Mouse (Mus musculus) embryonic facial prominence, embryonic 10.5 days (tissue): Measurements from ENCODE around the gene Rxfp2. TPM values are rescaled to one million over a fixed set of nuclear protein-coding genes. Genes with fewer than 3 reads are reported as not detected.
A peak's percentile ranks its signal among the peaks of the same experiment; 100 is the strongest.

Experiments used
- DNase-seq: peaks from one replicate; pipeline ENCODE4 v3.0.0-alpha.2; 2017; ENCODE audit warnings: low spot score
- H3K27ac ChIP-seq: fragments of 300-500 bp; sonication (generic); replicated peaks from 2 replicates; pipeline ENCODE4 v1.5.1; 2016; ENCODE audit warnings: mild to moderate bottlenecking
- H3K27me3 ChIP-seq: fragments of 300-500 bp; sonication (generic); replicated peaks from 2 replicates; pipeline ENCODE4 v1.6.1; 2016; ENCODE audit warnings: low read depth, mild to moderate bottlenecking; ENCODE audit not compliant: poor library complexity, severe bottlenecking
- H3K36me3 ChIP-seq: fragments of 300-500 bp; sonication (generic); replicated peaks from 2 replicates; pipeline ENCODE4 v1.6.1; 2016; ENCODE audit warnings: mild to moderate bottlenecking, moderate library complexity
- H3K4me1 ChIP-seq: fragments of 300-500 bp; sonication (generic); 2 replicates; pipeline ENCODE4 v1.6.1; 2016
- H3K4me3 ChIP-seq: fragments of 300-500 bp; sonication (generic); 2 replicates; pipeline ENCODE4 v1.5.1; 2016; ENCODE audit warnings: mild to moderate bottlenecking, moderate library complexity
- H3K9me3 ChIP-seq: fragments of 300-500 bp; sonication (generic); 2 replicates; pipeline ENCODE4 v1.6.1; 2016; ENCODE audit warnings: mild to moderate bottlenecking
- WGBS: fragments of 180-500 bp; shearing (Covaris S2); methylation state at CpG from one replicate; pipeline ENCODE4 v1.1.7; 2016; 5-methylcytosine and 5-hydroxymethylcytosine counted together
- polyA plus RNA-seq: library from polyadenylated mRNA; unstranded; fragments of >200 nt; fragmentation: Nextera tagmentation; extraction: Ambion mirVana; gene quantifications from 2 replicates; pipeline ENCODE4 v1.2.1, GENCODE M21; 2016

Rxfp2 gene
- polyA plus RNA-seq, 1 experiment from 2014 or later, result 0.41 TPM

DNA sequence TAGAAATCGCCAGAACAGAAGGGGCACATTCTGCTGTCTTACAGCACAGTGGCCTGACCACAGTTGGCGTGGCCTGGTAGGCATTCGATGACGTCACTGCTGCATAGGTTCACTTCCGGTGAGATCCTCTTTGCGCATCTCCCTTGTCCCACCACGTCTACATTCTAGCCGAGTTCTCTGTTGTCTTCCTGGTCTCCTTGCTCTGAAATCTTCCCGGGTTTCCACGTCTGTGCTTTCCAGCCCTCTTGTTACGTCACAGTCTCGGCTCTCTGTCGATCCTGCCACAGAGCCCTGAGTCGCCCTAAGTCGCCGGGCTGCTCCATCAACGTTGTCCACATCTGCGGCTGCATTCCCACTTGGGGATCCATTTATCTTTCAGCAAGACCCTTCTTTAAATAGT is 4.1 kb downstream of the Rxfp2 start:
- no peak for DNase-seq
- H3K27me3 ChIP-seq, result no peaks in the 10 kb centered on the region
- H3K9me3 ChIP-seq, result peaks cover 3% of the 10 kb centered on the region; the same call in 1 of the 2 replicates
- H3K27ac ChIP-seq, result no peak overlapping the region
- no peak overlapping the region for H3K4me3 ChIP-seq
- WGBS, result 89% methylated on average over 18 of the region's 18 CpGs
- H3K4me1 ChIP-seq, result peaks cover 12% of the 10 kb centered on the region; the same call in 1 of the 2 replicates
- H3K36me3 ChIP-seq, result no peaks in the 10 kb centered on the region

GRCm38 (mm10) chr5:150023476-150023875 is 5.0 kb downstream of the Rxfp2 start:
- Histone ChIP-seq H3K27me3 (no peaks in the 10 kb centered on the region), H3K4me3 (no peak overlapping the region), H3K9me3 (peaks cover 3% of the 10 kb centered on the region; the same call in 1 of the 2 replicates), H3K36me3 (no peaks in the 10 kb centered on the region), H3K4me1 (peaks cover 11% of the 10 kb centered on the region; the same call in 1 of the 2 replicates), H3K27ac (no peak overlapping the region)
- 91% methylated on average over 6 of the region's 6 CpGs for WGBS
- DNase-seq, result no peak

DNA sequence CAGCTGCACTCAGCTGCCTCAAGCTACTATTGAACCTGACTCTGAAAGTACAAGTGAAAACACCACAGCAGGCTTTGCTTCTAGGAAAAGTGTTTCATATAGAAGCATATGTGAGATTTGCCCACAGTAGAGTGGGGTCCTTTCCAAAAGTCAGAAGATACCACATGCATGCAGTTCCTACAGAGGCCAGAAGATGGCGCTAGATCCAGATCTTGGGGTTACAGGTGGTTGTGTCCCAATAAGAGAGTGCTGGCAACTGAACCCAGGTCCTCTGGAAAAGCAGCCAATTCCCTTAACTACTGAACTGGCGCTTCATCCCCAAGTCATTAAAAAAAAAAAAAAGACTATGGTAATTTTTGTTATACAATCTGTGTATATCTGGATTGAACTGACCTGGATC is 5.7 kb downstream of the Rxfp2 start:
- no peaks in the 10 kb centered on the region for H3K27me3 ChIP-seq
- DNase-seq, result no peak
- H3K27ac ChIP-seq, result no peak overlapping the region
- 75% methylated on average over 2 of the region's 2 CpGs for WGBS
- peaks cover 5% of the 10 kb centered on the region; the same call in 1 of the 2 replicates for H3K4me1 ChIP-seq
- H3K9me3 ChIP-seq, result peaks cover 3% of the 10 kb centered on the region; the same call in 1 of the 2 replicates
- no peaks in the 10 kb centered on the region for H3K36me3 ChIP-seq
- H3K4me3 ChIP-seq, result no peak overlapping the region

GRCm38 (mm10) chr5:150024901-150025300 is 6.4 kb downstream of the Rxfp2 start:
- Histone ChIP-seq H3K9me3 (peaks cover 3% of the 10 kb centered on the region; the same call in 1 of the 2 replicates), H3K27me3 (no peaks in the 10 kb centered on the region), H3K4me3 (no peak overlapping the region), H3K4me1 (peaks cover 5% of the 10 kb centered on the region; the same call in 1 of the 2 replicates), H3K27ac (no peak overlapping the region), H3K36me3 (no peaks in the 10 kb centered on the region)
- no peak for DNase-seq
- 94% methylated on average over 14 of the region's 14 CpGs for WGBS

- Histone ChIP-seq H3K4me1 (peaks cover 5% of the 10 kb centered on the region; the same call in 1 of the 2 replicates), H3K4me3 (no peak overlapping the region), H3K9me3 (peaks cover 3% of the 10 kb centered on the region; the same call in 1 of the 2 replicates), H3K27ac (no peak overlapping the region), H3K27me3 (no peaks in the 10 kb centered on the region), H3K36me3 (no peaks in the 10 kb centered on the region)
- no peak for DNase-seq
- WGBS, result 89% methylated on average over 15 of the region's 15 CpGs
Observed at GRCm38 (mm10) chr5:150025326-150025725, 6.9 kb downstream of the Rxfp2 start.

DNA sequence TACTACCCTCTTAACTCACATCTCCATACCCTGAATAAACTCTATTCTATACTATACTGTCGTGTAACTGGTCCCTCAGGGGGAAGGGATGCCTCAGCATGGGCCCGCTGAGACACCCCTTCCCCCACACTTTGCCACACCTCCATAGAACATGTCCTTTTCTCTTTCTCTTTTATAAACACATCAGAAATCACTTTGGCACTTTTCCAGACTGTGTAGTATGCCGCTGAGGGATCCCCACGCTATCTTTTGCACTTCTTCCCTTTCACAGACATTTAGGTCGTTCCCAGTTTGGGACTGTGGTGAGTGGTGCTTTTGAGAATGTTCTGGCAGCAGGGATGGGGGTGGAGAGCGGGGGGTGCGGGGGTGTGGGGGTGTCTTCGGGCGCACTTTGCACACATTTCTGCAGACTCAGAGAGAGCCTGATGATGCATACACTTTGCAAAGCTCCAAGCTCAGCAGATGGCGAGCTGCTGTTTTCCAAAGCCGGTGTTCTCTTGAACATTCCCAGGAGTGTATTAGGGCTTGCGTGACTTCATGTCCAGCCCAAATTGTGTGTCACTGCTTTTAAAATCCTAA is 8.1 kb downstream of the Rxfp2 start:
- Histone ChIP-seq H3K4me1 (peaks cover 10% of the 10 kb centered on the region), H3K4me3 (no peak overlapping the region), H3K27me3 (no peaks in the 10 kb centered on the region), H3K9me3 (peaks cover 3% of the 10 kb centered on the region; the same call in 1 of the 2 replicates), H3K27ac (no peak overlapping the region), H3K36me3 (no peaks in the 10 kb centered on the region)
- DNase-seq, result no peak
- 92% methylated on average over 12 of the region's 12 CpGs for WGBS

- Histone ChIP-seq H3K4me3 (no peak overlapping the region), H3K27me3 (no peaks in the 10 kb centered on the region), H3K27ac (no peak overlapping the region), H3K36me3 (no peaks in the 10 kb centered on the region), H3K9me3 (no peaks in the 10 kb centered on the region), H3K4me1 (peaks cover 17% of the 10 kb centered on the region)
- no peak for DNase-seq
- WGBS, result 25% methylated on average over 6 of the region's 6 CpGs
Observed at GRCm38 (mm10) chr5:150031201-150031600, 12.7 kb downstream of the Rxfp2 start.

DNA sequence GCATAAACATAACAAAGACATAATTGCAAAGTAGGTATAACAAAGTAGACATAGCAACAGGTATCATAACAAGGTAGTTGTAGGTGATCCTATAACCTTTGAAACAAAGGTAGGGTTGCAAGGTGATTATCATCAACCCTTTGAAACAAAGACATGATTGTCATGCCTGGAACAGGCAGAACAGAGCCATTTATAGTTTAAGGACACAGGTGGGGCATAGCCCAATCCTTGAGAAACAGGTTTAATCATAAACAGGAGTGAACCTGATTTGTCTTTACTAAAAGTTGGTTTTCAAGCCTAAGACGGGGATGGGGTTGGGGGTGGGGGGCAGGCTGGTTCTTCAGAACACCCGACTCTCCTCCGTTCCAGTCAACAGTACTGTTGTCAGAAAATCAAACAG is 13.2 kb downstream of the Rxfp2 start:
- Histone ChIP-seq H3K27ac (no peak overlapping the region), H3K4me1 (peaks cover 17% of the 10 kb centered on the region), H3K9me3 (no peaks in the 10 kb centered on the region), H3K4me3 (no peak overlapping the region), H3K36me3 (no peaks in the 10 kb centered on the region), H3K27me3 (no peaks in the 10 kb centered on the region)
- 81% methylated on average over 3 of the region's 3 CpGs for WGBS
- no peak for DNase-seq

- peaks cover 17% of the 10 kb centered on the region for H3K4me1 ChIP-seq
- DNase-seq, result peak; percentile 29
- WGBS, result 64% methylated on average over 3 of the region's 3 CpGs
- no peak overlapping the region for H3K27ac ChIP-seq
- H3K27me3 ChIP-seq, result no peaks in the 10 kb centered on the region
- H3K9me3 ChIP-seq, result no peaks in the 10 kb centered on the region
- no peak overlapping the region for H3K4me3 ChIP-seq
- H3K36me3 ChIP-seq, result no peaks in the 10 kb centered on the region
Observed at GRCm38 (mm10) chr5:150032075-150032492, 13.6 kb downstream of the Rxfp2 start.

DNA sequence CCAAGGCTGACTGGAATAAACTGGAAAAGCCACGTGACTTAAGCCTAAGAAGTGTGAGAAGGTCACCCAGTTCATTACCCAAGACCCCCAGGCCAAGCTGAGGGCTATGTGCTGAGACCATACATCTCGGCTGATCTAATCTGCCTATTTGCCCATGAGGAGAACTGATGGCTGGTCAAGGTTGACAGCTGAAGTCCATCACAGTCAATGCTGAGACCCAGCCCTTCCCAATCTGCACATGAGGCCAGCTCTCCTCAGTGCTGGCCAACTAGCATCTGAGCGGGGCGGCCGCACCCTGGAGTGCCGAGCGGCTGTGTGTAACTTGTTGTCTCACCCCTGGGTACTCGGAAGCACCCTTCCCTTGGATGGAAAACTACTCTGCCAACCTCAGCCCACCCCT is 17.8 kb downstream of the Rxfp2 start:
- Histone ChIP-seq H3K9me3 (no peaks in the 10 kb centered on the region), H3K27me3 (no peaks in the 10 kb centered on the region), H3K27ac (no peak overlapping the region), H3K36me3 (no peaks in the 10 kb centered on the region), H3K4me3 (no peak overlapping the region), H3K4me1 (peaks cover 12% of the 10 kb centered on the region)
- WGBS, result 78% methylated on average over 8 of the region's 8 CpGs
- no peak for DNase-seq

DNA sequence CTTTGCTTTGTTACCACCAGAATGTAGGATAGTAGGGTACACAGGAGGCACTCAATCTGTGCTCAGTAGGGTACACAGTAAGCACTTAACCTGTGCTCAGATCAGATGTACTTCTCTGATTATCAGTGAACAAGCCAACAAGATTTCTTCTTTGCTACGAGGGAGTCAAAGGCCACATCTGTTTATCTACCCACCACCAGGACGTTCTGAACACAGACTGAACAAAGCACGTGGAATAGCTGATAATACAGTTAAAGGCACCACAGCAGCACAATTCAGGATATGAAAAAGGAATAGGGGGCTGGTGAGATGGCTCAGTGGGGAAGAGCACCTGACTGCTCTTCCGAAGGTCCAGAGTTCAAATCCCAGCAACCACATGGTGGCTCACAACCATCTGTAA is 18.4 kb downstream of the Rxfp2 start:
- Histone ChIP-seq H3K27me3 (no peaks in the 10 kb centered on the region), H3K27ac (no peak overlapping the region), H3K36me3 (no peaks in the 10 kb centered on the region), H3K9me3 (no peaks in the 10 kb centered on the region), H3K4me1 (peaks cover 6% of the 10 kb centered on the region), H3K4me3 (no peak overlapping the region)
- no peak for DNase-seq
- 76% methylated on average over 4 of the region's 4 CpGs for WGBS

- Histone ChIP-seq H3K4me1 (no peaks in the 10 kb centered on the region), H3K27ac (no peak overlapping the region), H3K9me3 (peaks cover 3% of the 10 kb centered on the region; the same call in 1 of the 2 replicates), H3K36me3 (no peaks in the 10 kb centered on the region), H3K27me3 (no peaks in the 10 kb centered on the region), H3K4me3 (no peak overlapping the region)
- 72% methylated on average over 2 of the region's 2 CpGs for WGBS
- DNase-seq, result no peak
Observed at GRCm38 (mm10) chr5:150044533-150044932, 26.1 kb downstream of the Rxfp2 start.

GRCm38 (mm10) chr5:150046438-150046837 is 28.0 kb downstream of the Rxfp2 start:
- no peaks in the 10 kb centered on the region for H3K36me3 ChIP-seq
- DNase-seq, result no peak
- WGBS, result 84% methylated on average over 15 of the region's 15 CpGs
- H3K27ac ChIP-seq, result no peak overlapping the region
- H3K27me3 ChIP-seq, result no peaks in the 10 kb centered on the region
- H3K4me3 ChIP-seq, result no peak overlapping the region
- no peaks in the 10 kb centered on the region for H3K4me1 ChIP-seq
- H3K9me3 ChIP-seq, result peaks cover 3% of the 10 kb centered on the region; the same call in 1 of the 2 replicates
